Mouse (Mus musculus) liver, adult 2 months (tissue): ENCODE measurements around the gene Mybpc3.

Experiments
- CTCF ChIP-seq: fragments of 200-500 bp; IDR thresholded peaks from 2 replicates; pipeline ENCODE4 v1.5.1; 2011; ENCODE audit warnings: low read depth, low read length, control low read depth
- POLR2A ChIP-seq: fragments of 200-500 bp; IDR thresholded peaks from 2 replicates; pipeline ENCODE4 v1.6.1; 2011; ENCODE audit warnings: low read length, control low read depth; ENCODE audit not compliant: insufficient read depth; ENCODE audit errors: extremely low read depth

- TF ChIP-seq CTCF = no peak
- no peak for TF ChIP-seq POLR2A
Measured at GRCm38 (mm10) chr2:91183711-91184405, 65.9 kb downstream of the Mybpc3 start, which contains the start of gene Madd.
